Mouse (Mus musculus): ENCODE results near the gene Senp6.
"Not testable (repeated sequence)": the region's sequence is repeated elsewhere in the genome, so short reads cannot be mapped to it uniquely, and the experiment has no call there.

The Senp6 gene

DNA sequence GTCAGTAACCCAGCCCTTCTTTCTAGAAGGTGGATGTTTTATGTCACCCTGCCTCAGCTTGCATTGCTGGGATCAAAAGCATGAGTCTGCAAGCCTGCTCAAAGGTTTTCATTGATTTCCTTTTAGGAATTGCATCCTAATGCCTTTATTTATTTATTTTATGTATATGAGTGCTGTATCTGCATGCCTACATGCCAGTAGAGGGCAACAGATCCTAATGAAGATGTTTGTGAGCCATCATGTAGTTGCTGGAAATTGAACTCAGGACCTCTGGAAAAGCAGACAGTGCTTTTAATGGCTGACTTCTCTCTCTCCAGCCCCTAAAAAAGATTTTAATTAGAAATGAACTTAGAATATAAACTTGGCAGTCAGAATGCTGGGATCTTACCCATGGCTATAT, 8.2 kb downstream of the Senp6 start:
- DNase-seq (ENCODE audit: low read depth, low spot score) = no peak

GRCm38 (mm10) chr9:80080941-80081340, 14.2 kb downstream of the Senp6 start:
- DNase-seq (ENCODE audit: low read depth, low spot score) = no peak

- DNase-seq (ENCODE audit: low read depth, low spot score) = no peak
These were observed 17.9 kb downstream of the Senp6 start for GRCm38 (mm10) chr9:80084429-80085092.

GRCm38 (mm10) chr9:80085665-80086064, 19.0 kb downstream of the Senp6 start:
- DNase-seq (ENCODE audit: low read depth, low spot score) = no peak

DNA sequence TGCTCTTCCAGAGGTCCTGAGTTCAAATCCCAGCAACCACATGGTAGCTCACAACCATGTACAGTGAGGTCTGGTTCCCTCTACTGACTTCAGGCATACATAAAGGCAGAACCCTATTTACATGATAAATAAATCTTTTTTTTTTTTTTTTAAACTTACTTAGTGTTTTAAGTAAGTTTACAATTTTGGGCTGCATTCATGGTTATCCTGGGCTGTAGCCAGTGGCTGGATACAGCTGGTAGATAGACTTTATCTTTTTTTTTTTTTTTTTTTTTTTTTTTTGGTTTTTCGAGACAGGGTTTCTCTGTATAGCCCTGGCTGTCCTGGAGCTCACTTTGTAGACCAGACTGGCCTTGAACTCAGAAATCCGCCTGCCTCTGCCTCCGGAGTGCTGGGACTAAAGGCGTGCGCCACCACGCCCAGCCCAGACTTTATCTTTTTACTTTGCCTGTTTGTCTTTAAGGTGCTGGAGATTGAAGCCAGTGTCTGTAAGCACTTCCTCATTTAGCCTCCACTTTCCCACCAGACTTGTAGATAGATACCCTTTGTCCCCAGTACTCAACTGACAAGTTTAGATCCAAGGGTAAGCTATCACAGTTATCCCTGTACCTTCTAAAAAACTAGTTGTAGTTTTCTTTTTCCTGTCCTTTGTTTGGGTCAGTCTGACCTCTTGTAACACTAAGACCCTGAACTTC, 19.7 kb downstream of the Senp6 start:
- DNase-seq (ENCODE audit: low read depth, low spot score) = not testable (repeated sequence)

DNA sequence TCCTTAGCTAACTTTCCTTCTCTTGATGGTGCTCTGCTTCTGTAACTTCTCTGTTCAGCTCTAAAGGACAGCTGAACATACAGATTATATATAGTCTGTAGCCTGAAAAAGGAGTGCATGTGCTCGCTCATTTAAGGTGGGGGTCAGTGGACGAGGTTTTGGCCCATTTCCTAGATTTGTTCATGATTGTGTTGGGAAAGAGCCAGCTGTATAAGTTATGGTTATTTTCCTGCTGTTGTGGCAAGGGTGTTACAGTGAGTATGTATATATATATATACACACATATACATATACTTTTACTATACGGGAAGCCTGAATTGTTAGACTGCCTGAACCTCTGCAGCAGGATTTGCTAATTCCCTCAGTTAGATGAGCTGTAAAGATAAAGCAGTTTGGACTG, 22.7 kb downstream of the Senp6 start:
- DNase-seq (ENCODE audit: low read depth, low spot score) = no peak

DNA sequence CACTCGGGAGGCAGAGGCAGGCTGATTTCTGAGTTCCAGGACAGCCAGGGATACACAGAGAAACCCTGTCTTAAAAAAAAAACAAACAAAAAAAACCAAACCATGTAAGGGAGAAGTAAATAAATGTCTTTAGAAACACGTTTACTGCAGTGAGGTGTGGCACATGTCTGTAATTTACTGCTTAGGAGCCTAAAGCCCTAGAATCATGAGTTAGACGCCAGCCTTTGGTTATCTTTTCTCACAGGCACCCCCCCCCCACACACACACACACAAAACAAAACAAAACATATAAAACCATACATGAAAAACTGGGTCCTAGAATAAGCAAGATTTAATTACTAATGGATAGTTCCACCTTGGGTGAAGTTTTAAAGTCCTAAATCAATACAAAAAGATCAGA, 29.6 kb downstream of the Senp6 start:
- no peak for DNase-seq (ENCODE audit: low read depth, low spot score)

- no peak for DNase-seq (ENCODE audit: low read depth, low spot score)
These were observed 79.4 kb downstream of the Senp6 start for GRCm38 (mm10) chr9:80145992-80146587.

DNA sequence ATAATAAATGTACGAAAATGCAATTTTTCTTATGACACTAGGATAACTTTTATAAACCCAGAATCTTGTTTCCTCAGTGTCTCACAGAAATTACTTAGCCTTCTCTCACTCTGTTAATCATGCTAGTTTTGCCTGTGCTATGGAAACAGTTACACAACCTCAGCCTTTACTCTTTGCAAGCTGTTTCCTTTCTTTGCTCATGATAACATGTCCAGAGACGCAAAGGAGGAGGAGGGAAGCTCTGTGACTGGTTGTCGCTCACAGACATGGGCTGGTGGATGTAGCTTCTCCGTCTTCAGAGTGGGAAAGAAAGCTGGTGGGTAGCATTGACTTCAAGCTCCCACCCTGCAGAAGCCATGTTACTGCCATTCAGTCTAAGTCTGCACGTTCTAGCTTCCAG, 82.9 kb downstream of the Senp6 start:
- DNase-seq (ENCODE audit: low read depth, low spot score) = no peak

DNA sequence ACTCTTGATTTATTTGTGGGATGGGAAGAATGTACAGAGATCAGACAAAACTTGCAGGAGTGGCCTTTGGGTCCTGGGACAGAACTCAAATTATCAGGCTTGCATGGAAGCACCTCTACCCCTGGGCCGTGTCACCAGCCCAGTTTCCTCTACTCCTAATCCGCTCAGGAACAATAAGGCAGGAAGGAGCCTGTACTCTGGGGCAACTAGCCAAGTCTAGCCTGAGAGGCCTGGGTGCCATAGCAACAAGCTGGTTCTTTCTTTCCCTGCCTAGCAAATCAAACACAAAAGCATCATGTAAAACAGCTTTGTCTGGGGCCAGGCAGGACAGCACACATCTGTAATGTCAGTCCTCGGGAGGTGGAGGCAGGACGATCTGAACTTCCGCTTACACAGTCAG, 88.6 kb downstream of the Senp6 start:
- DNase-seq (ENCODE audit: low read depth, low spot score) = peak; percentile 30

DNA sequence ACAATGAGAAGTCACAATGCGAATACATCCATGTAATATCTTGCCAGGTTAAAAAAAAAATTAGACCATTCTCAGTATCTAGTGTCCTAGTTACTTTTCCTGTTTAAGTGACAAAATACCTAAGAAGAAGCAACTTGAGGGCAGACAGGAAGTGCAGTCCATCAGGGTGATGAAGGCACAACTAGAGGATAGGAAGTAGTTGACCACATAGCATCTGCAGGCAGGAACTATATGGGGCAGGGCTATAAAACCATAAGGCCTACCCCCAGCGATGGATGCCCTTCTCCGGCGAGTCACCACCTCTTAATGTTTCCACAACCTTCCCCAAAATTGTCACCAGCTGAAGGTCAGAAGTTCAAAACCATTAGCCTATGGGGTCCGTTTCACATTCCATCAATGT, 90.1 kb downstream of the Senp6 start:
- no peak for DNase-seq (ENCODE audit: low read depth, low spot score)

GRCm38 (mm10) chr9:80157840-80158465, 91.2 kb downstream of the Senp6 start:
- DNase-seq (ENCODE audit: low read depth, low spot score) = no peak

- no peak for DNase-seq (ENCODE audit: low read depth, low spot score)
These were observed 92.2 kb downstream of the Senp6 start for GRCm38 (mm10) chr9:80158937-80159336.

DNA sequence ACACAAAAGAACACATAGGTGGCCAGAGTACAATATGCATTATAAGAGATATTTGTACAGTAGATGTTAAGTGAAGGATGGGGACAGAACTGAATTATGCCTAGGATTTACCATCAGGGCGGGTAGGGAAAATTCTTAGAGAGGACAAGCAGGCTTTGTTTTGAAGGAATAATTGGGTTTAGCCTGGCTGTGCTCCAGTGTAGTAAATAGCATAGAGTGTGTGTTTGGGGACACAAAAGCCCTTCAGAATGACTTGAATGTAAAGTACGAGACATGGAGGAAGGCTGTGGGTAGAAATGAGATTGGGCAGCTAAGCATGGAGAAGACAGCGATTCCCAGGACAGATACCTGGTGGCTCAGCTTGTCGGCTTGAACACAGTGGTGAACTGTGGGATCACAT, 94.7 kb downstream of the Senp6 start:
- no peak for DNase-seq (ENCODE audit: low read depth, low spot score)

DNA sequence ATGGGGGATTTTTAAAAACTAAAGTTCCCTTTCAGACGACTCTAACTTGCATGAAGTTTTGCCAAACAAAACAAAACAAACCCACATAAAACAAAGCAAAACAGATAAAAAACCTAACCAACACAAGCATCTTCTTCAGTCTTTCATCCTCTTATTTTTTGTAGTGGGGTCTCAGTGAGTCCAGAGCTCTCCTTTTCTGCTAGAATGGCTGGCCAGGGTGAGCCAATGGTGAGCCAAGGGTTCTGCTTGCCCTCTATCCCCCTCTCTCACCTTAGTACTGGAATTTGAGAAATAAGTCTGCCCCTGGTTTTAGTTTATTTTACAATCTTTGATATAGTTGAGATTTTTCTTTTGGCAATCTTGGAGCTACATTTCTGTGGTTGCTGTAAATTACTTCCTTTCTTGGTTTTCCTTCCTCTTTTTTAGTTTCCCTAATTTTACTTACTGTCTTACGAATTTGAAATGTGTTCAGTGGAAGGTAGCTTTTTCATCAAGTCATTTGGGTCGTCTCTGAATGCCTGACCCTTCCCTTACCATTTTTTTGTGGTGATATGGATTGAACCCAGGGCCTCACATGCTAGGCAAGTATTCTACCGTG, 96.5 kb downstream of the Senp6 start:
- no peak for DNase-seq (ENCODE audit: low read depth, low spot score)

GRCm38 (mm10) chr9:80164191-80164590, 97.5 kb downstream of the Senp6 start:
- DNase-seq (ENCODE audit: low read depth, low spot score) = no peak

- DNase-seq (ENCODE audit: low read depth, low spot score) = peak; percentile 77
These were observed 98.1 kb downstream of the Senp6 start, which contains the start of gene Myo6 for GRCm38 (mm10) chr9:80164611-80165474. Myo6 (plus strand) TSS chr9:80165031.

- no peak for DNase-seq (ENCODE audit: low read depth, low spot score)
These were observed 99.0 kb downstream of the Senp6 start for GRCm38 (mm10) chr9:80165690-80166089.

- DNase-seq (ENCODE audit: low read depth, low spot score) = no peak
These were observed 99.7 kb downstream of the Senp6 start for GRCm38 (mm10) chr9:80166425-80166824.

DNA sequence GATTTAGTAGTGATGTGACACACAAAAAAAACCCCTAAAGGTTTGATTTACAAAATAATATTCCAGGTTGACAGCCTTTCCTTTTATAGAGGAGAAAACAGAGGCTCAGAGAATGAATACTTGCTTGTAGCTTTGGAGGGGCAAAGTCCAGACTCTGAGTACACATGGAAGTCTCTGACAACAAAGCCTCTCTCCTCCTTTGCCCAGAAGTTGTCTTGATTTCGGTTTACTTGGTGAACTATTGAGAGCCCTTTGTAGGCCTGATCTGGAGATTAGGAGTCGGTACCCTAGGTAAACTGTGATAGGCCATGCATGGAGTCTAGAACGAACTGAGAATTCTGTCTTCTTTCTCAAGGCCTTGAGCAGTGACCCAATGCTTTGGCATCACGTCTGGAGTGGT, 100.4 kb downstream of the Senp6 start:
- DNase-seq (ENCODE audit: low read depth, low spot score) = no peak

GRCm38 (mm10) chr9:80169551-80169950, 102.8 kb downstream of the Senp6 start:
- DNase-seq (ENCODE audit: low read depth, low spot score) = no peak

All from ES-CJ7 (cell line).